Mouse (Mus musculus) Patski (cell line): ENCODE data around the gene Arhgap27. TPM values are rescaled to one million over a fixed set of nuclear protein-coding genes. Genes with fewer than 3 reads are reported as not detected.

Experiments used
- ATAC-seq: fragments of 100-300 bp; one replicate; pipeline ENCODE4 v1.8.0; 2021
- CTCF ChIA-PET: fragments of 350-600 bp; sonication (Branson Sonifier 250); formaldehyde crosslinking; loops from one replicate; lab custom pipeline; 2022; ENCODE audit warnings: inconsistent platforms; lab: Charles Lee
- POLR2A ChIA-PET: fragments of 350-600 bp; sonication (Branson Sonifier 250); formaldehyde crosslinking; loops from one replicate; lab custom pipeline; 2022; ENCODE audit warnings: antibody characterized with exemption, inconsistent platforms; lab: Charles Lee
- DNase-seq: peaks from one replicate; pipeline ENCODE4 v3.0.0-alpha.2; 2011; ENCODE audit warnings: low read depth, low spot score
- H3K27me3 ChIP-seq: fragments of 371-371 bp; one replicate; pipeline ENCODE4 v1.5.1; 2021
- CTCF ChIP-seq: fragments of 100-300 bp; IDR thresholded peaks from one replicate; pipeline ENCODE4 v1.5.1; 2021
- in situ Hi-C: fragments of 300-500 bp; cut with MboI; formaldehyde crosslinking; loops from 3 replicates; pipeline ENCODE4 v1.11.1; 2018; ENCODE audit warnings: low pct_unique_long_range_greater_than_20kb, mixed read lengths
- polyA plus RNA-seq: library from polyadenylated mRNA; unstranded; gene quantifications from one replicate; pipeline ENCODE4 v1.2.3, GENCODE M21; 2021

Gene Arhgap27
- polyA plus RNA-seq, 1 experiment from 2014 or later, result 11.9 TPM

- ATAC-seq, result no peak
- no peak for DNase-seq
- in situ Hi-C loops, result no loop called here
- POLR2A ChIA-PET, result interaction anchor here (0.6 kb wide), 1 partner anchor 9 kb away, joined by 4 read pairs; no protein-coding TSS in a partner anchor
- no peak for TF ChIP-seq CTCF
- CTCF ChIA-PET, result interaction anchor here (1.3 to 2.7 kb wide), 2 partner anchors 9 to 11 kb away, joined by 3 to 13 read pairs; no protein-coding TSS in a partner anchor
- H3K27me3 ChIP-seq, result no peaks in the 10 kb centered on the region
Measured at GRCm38 (mm10) chr11:103370397-103371221, 7.1 kb upstream of the Arhgap27 start.

- in situ Hi-C loops, result loop anchor here (10.0 kb wide), 1 partner anchor 99 kb away; no protein-coding TSS in a partner anchor
- no peak for ATAC-seq
Measured at GRCm38 (mm10) chr11:103365530-103365929, 2.0 kb upstream of the Arhgap27 start.

GRCm38 (mm10) chr11:103365022-103365421 is 1.5 kb upstream of the Arhgap27 start:
- DNase-seq (no peak), ATAC-seq (no peak)
- in situ Hi-C loops, result loop anchor here (10.0 kb wide), 1 partner anchor 100 kb away; no protein-coding TSS in a partner anchor
- H3K27me3 ChIP-seq, result no peaks in the 10 kb centered on the region
- TF ChIP-seq CTCF, result no peak
- ChIA-PET CTCF (interaction anchor here (1.0 kb wide), 1 partner anchor 16 kb away, joined by 3 read pairs; no protein-coding TSS in a partner anchor), POLR2A (interaction anchor here (1.5 kb wide), 1 partner anchor 24 kb away, joined by 4 read pairs; no protein-coding TSS in a partner anchor)

More at GRCm38 (mm10) chr11:103365530-103365929, 2.0 kb upstream of the Arhgap27 start:
- TF ChIP-seq CTCF, result no peak
- ChIA-PET CTCF (interaction anchor here (1.0 kb wide), 1 partner anchor 16 kb away, joined by 3 read pairs; no protein-coding TSS in a partner anchor), POLR2A (interaction anchor here (1.0 to 1.5 kb wide), 2 partner anchors 18 to 23 kb away, joined by 3 to 4 read pairs; no protein-coding TSS in a partner anchor)
- DNase-seq, result no peak
- H3K27me3 ChIP-seq, result no peaks in the 10 kb centered on the region

GRCm38 (mm10) chr11:103364335-103364734 is 843 bp upstream of the Arhgap27 start:
- in situ Hi-C loops, result loop anchor here (10.0 kb wide), 1 partner anchor 100 kb away; no protein-coding TSS in a partner anchor
- ATAC-seq, result no peak
- POLR2A ChIA-PET, result no interaction called here
- CTCF ChIA-PET, result interaction anchor here (1.4 kb wide), 1 partner anchor 8 kb away, joined by 4 read pairs; no protein-coding TSS in a partner anchor
- no peak for DNase-seq
- no peaks in the 10 kb centered on the region for H3K27me3 ChIP-seq
- no peak for TF ChIP-seq CTCF

- H3K27me3 ChIP-seq, result no peaks in the 10 kb centered on the region
- POLR2A ChIA-PET, result no interaction called here
- DNase-seq (no peak), ATAC-seq (no peak)
- CTCF ChIA-PET, result no interaction called here
- no peak for TF ChIP-seq CTCF
- in situ Hi-C loops, result loop anchor here (10.0 kb wide), 1 partner anchor 102 kb away; no protein-coding TSS in a partner anchor
Measured at GRCm38 (mm10) chr11:103362521-103363181, 841 bp downstream of the Arhgap27 start.

GRCm38 (mm10) chr11:103362054-103362432 is 1.4 kb downstream of the Arhgap27 start:
- H3K27me3 ChIP-seq, result no peaks in the 10 kb centered on the region
- no peak for TF ChIP-seq CTCF
- DNase-seq (no peak), ATAC-seq (no peak)
- POLR2A ChIA-PET, result no interaction called here
- in situ Hi-C loops, result loop anchor here (10.0 kb wide), 1 partner anchor 103 kb away; no protein-coding TSS in a partner anchor
- CTCF ChIA-PET, result no interaction called here

GRCm38 (mm10) chr11:103361396-103362053 is 2.0 kb downstream of the Arhgap27 start:
- TF ChIP-seq CTCF, result no peak
- ATAC-seq (no peak), DNase-seq (no peak)
- in situ Hi-C loops, result loop anchor here (10.0 kb wide), 1 partner anchor 103 kb away; no protein-coding TSS in a partner anchor
- CTCF ChIA-PET, result interaction anchor here (0.5 to 3.5 kb wide), 2 partner anchors 10 to 40 kb away, joined by 3 to 13 read pairs; no protein-coding TSS in a partner anchor
- POLR2A ChIA-PET, result interaction anchor here (0.6 to 0.7 kb wide), 3 partner anchors 10 to 40 kb away, joined by 4 to 5 read pairs (median 4); no protein-coding TSS in a partner anchor
- no peaks in the 10 kb centered on the region for H3K27me3 ChIP-seq

GRCm38 (mm10) chr11:103360661-103361081 is 2.8 kb downstream of the Arhgap27 start:
- in situ Hi-C loops, result loop anchor here (10.0 kb wide), 1 partner anchor 104 kb away; no protein-coding TSS in a partner anchor
- POLR2A ChIA-PET, result no interaction called here
- CTCF ChIA-PET, result interaction anchor here (0.6 to 3.5 kb wide), 5 partner anchors 11 to 42 kb away, joined by 4 to 16 read pairs (median 10); no protein-coding TSS in a partner anchor
- no peak for TF ChIP-seq CTCF
- ATAC-seq (no peak), DNase-seq (no peak)
- H3K27me3 ChIP-seq, result no peaks in the 10 kb centered on the region
